Mouse (Mus musculus): ENCODE data around the gene Fgf22. TPM values are rescaled to one million over a fixed set of nuclear protein-coding genes. Genes with fewer than 3 reads are reported as not detected.

Gene Fgf22
- polyA plus RNA-seq (2016; fragmentation: Nextera tagmentation; extraction: Ambion mirVana): 0.22 and 0.38 TPM in 2 replicates

DNA sequence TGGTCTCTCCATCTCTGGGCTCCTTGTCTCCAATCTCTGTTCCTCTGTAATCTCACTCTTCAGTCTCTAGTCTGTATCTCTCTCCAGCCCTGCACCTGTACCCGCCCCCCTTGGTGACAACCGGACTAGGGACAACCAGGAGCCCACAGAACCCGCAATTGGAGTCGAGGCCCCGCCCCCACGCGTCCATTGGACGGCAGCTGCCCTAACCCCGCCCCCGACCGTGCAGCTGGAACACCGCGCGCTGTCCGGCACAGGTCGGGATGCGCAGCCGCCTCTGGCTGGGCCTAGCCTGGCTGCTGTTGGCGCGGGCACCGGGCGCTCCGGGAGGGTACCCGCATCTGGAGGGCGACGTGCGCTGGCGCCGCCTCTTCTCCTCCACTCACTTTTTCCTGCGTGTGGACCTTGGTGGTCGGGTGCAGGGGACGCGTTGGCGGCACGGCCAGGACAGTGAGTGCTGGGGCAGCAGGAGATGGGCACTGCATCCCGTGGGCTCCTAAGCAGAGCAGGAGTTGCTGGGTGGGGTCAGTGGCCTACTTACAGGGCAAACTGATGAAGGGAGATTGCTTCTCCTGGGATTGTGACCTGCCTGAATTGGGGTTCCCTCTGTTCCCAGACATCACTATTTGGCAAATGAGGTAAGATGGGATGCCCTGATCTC, at the start of gene Fgf22:
Gene Fgf22 (plus strand): TSS at position 221 of the 661 bp plus-strand sequence.
- H3K4me3 ChIP-seq: peak within 1 kb of the TSS; percentile 42
- 0 out of 2 replicates have a peak, but pooled peaks cover 10% of the 10 kb centered on the region for H3K27me3 ChIP-seq (replicated peaks)
- peak within 1 kb of the TSS; percentile 65 for H3K9ac ChIP-seq
- H3K4me1 ChIP-seq (replicated peaks): peaks cover 8% of the 10 kb centered on the region
- ATAC-seq (ENCODE audit: insufficient number of reproducible peaks, low FRiP score): peak; percentile 71; the same call in 1 of the 2 replicates
- no peaks in the 10 kb centered on the region for H3K9me3 ChIP-seq (replicated peaks)
- no peak within 1 kb of the TSS for H3K27ac ChIP-seq (ENCODE audit: poor library complexity, severe bottlenecking)
- under 1% methylated on average over 36 of the region's 36 CpGs for WGBS
- H3K4me2 ChIP-seq: peak within 1 kb of the TSS; percentile 82
- peaks cover 39% of the 10 kb centered on the region for H3K36me3 ChIP-seq

DNA sequence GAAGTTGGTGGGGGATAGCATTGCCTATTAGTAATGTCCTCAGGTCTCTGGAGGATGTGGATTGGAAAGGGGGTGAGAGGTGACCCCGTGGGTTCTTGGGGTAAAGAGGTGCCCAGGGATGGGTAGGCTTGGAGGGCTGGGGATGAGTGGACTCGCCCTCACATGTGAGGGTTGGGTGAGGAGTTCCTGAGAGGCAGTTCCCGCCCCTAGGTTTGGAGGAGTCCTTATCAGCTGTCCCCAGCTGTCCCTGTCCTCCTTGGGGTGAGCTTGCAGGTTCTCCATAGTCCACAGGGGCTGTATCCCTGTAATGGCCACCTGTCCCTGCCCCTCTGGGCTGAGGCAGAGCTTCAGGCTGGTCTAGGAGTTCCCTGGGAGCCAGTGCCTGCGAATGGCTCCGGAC, 48.9 kb upstream of the Fgf22 start:
- no peaks in the 10 kb centered on the region for H3K9me3 ChIP-seq (replicated peaks)
- peak overlapping the region; percentile 96 for H3K9ac ChIP-seq
- peak overlapping the region; percentile 86 for H3K27ac ChIP-seq (ENCODE audit: poor library complexity, severe bottlenecking)
- ATAC-seq (ENCODE audit: insufficient number of reproducible peaks, low FRiP score): peak; percentile 73
- no peaks in the 10 kb centered on the region for H3K27me3 ChIP-seq (replicated peaks)
- peaks cover 41% of the 10 kb centered on the region for H3K36me3 ChIP-seq
- H3K4me2 ChIP-seq: peak overlapping the region; percentile 98
- H3K4me1 ChIP-seq (replicated peaks): peaks cover 69% of the 10 kb centered on the region
- WGBS: 41% methylated on average over 5 of the region's 5 CpGs
- peak overlapping the region; percentile 75 for H3K4me3 ChIP-seq

- Histone ChIP-seq H3K4me3 (peak overlapping the region; percentile 75), H3K36me3 (peaks cover 47% of the 10 kb centered on the region), H3K27ac (ENCODE audit: poor library complexity, severe bottlenecking) (peak overlapping the region; percentile 86), H3K9me3 (replicated peaks) (no peaks in the 10 kb centered on the region), H3K9ac (peak overlapping the region; percentile 96), H3K27me3 (replicated peaks) (no peaks in the 10 kb centered on the region), H3K4me1 (replicated peaks) (peaks cover 65% of the 10 kb centered on the region), H3K4me2 (peak overlapping the region; percentile 98)
- ATAC-seq (ENCODE audit: insufficient number of reproducible peaks, low FRiP score): no peak
- WGBS: 62% methylated on average over 5 of the region's 5 CpGs
These were observed 48.3 kb upstream of the Fgf22 start for GRCm38 (mm10) chr10:79706406-79707094.

DNA sequence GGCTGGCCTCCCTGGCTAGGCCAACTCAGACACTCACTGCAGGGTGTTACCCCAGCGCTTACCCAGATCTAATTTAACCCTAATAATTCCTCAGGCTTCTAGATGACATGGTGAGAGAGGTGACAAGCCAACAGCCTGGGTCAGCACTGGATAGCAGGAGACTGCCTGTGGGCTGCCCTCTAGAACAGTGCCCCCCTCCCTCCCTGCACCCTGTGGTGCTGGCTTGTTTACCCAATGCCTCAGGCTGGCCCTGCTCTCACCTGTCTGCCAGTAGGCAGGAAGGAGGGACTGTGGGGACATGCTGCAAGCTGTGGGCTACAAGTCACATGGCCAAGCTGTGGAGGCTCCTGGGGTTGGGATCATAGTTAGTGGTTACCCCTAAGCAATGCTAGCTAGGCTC, 47.7 kb upstream of the Fgf22 start:
- 74% methylated on average over 1 of the region's 1 CpGs for WGBS
- peak overlapping the region; percentile 96 for H3K9ac ChIP-seq
- H3K4me2 ChIP-seq: peak overlapping the region; percentile 98
- H3K9me3 ChIP-seq (replicated peaks): no peaks in the 10 kb centered on the region
- ATAC-seq (ENCODE audit: insufficient number of reproducible peaks, low FRiP score): no peak
- no peak overlapping the region for H3K27ac ChIP-seq (ENCODE audit: poor library complexity, severe bottlenecking)
- peaks cover 53% of the 10 kb centered on the region for H3K36me3 ChIP-seq
- H3K27me3 ChIP-seq (replicated peaks): no peaks in the 10 kb centered on the region
- peaks cover 61% of the 10 kb centered on the region for H3K4me1 ChIP-seq (replicated peaks)
- peak overlapping the region; percentile 75; the same call in 1 of the 2 replicates for H3K4me3 ChIP-seq

- H3K9me3 ChIP-seq (replicated peaks): no peaks in the 10 kb centered on the region
- no peak for ATAC-seq (ENCODE audit: insufficient number of reproducible peaks, low FRiP score)
- H3K27ac ChIP-seq (ENCODE audit: poor library complexity, severe bottlenecking): no peak overlapping the region
- no peak overlapping the region for H3K4me3 ChIP-seq
- peak overlapping the region; percentile 98 for H3K4me2 ChIP-seq
- peaks cover 67% of the 10 kb centered on the region for H3K4me1 ChIP-seq (replicated peaks)
- no peak overlapping the region for H3K9ac ChIP-seq
- no peaks in the 10 kb centered on the region for H3K27me3 ChIP-seq (replicated peaks)
- 44% methylated on average over 4 of the region's 4 CpGs for WGBS
- H3K36me3 ChIP-seq: peaks cover 53% of the 10 kb centered on the region
These were observed 47.1 kb upstream of the Fgf22 start for GRCm38 (mm10) chr10:79707759-79708158.

DNA sequence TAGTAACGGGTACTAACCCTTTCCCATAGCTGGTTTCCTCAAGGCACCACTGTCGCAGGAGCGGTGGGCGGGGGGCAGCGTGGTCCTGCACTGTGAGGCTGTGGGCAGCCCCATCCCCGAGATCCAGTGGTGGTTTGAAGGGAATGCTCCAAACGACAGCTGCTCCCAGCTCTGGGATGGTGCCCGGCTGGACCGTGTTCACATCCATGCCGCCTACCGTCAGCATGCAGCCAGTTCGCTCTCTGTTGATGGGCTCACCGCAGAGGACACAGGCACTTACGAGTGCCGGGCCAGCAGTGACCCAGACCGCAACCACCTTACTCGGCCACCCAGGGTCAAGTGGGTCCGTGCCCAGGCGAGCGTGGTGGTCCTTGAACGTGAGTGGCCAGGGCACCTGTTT, 46.2 kb upstream of the Fgf22 start:
- Histone ChIP-seq H3K9me3 (replicated peaks) (no peaks in the 10 kb centered on the region), H3K4me2 (peak overlapping the region; percentile 45), H3K4me3 (peak overlapping the region; percentile 7; the same call in 1 of the 2 replicates), H3K9ac (peak overlapping the region; percentile 39), H3K36me3 (peaks cover 53% of the 10 kb centered on the region), H3K27me3 (replicated peaks) (no peaks in the 10 kb centered on the region), H3K4me1 (replicated peaks) (peaks cover 69% of the 10 kb centered on the region), H3K27ac (ENCODE audit: poor library complexity, severe bottlenecking) (peak overlapping the region; percentile 73)
- ATAC-seq (ENCODE audit: insufficient number of reproducible peaks, low FRiP score): no peak
- 70% methylated on average over 21 of the region's 21 CpGs for WGBS

DNA sequence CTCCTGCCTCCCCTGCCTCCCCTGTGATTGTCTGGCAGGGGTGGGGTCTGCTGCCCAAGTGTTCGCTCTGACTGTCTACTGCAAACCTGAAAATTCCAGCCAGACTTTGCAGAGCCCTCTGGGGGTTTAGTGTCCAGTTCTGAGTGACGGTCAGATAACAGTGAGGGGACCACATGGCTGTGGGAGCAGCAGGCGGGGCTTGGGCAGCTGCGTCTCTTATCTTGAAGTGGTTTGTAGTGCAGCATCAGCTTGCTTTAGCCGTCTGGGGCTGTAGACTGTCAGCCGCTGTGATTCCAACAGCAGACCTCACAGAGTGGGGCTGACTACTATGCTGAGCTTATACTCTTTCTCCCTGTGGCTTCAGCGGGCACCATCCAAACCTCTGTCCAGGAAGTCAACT, 45.6 kb upstream of the Fgf22 start:
- Histone ChIP-seq H3K9me3 (replicated peaks) (no peaks in the 10 kb centered on the region), H3K27me3 (replicated peaks) (peaks cover 5% of the 10 kb centered on the region; the same call in 1 of the 2 replicates), H3K4me3 (peak overlapping the region; percentile 7; the same call in 1 of the 2 replicates), H3K27ac (ENCODE audit: poor library complexity, severe bottlenecking) (peak overlapping the region; percentile 73), H3K36me3 (peaks cover 53% of the 10 kb centered on the region), H3K9ac (0 out of 2 replicates have a peak overlapping the region, but pooled peaks have one; percentile 2), H3K4me2 (peak overlapping the region; percentile 45), H3K4me1 (replicated peaks) (peaks cover 69% of the 10 kb centered on the region)
- ATAC-seq (ENCODE audit: insufficient number of reproducible peaks, low FRiP score): peak; percentile 22; the same call in 1 of the 2 replicates
- 16% methylated on average over 7 of the region's 7 CpGs for WGBS

DNA sequence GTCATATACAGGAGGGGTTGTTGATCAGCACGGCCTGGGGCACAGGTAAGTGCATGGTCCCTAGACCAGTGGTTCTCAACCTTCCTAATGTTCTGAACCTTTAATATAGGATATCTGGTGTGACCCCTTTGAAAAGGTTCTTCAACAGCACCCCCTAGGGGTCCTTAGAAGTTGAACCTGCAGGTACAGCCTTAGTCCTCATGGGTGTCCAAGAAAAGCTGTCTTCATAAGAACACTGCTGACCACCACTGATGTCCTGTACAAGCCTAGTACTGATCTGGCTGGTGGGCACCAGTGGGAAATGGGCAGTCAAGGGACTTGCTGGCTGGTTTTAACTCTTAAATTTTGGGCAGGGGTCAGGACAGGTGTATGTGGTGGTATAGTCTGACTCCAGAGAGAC, 42.8 kb upstream of the Fgf22 start:
- H3K4me3 ChIP-seq: no peak overlapping the region
- H3K4me2 ChIP-seq: no peak overlapping the region
- H3K27ac ChIP-seq (ENCODE audit: poor library complexity, severe bottlenecking): no peak overlapping the region
- peaks cover 31% of the 10 kb centered on the region for H3K27me3 ChIP-seq (replicated peaks)
- peaks cover 45% of the 10 kb centered on the region for H3K36me3 ChIP-seq
- no peak for ATAC-seq (ENCODE audit: insufficient number of reproducible peaks, low FRiP score)
- WGBS: 82% methylated on average over 1 of the region's 1 CpGs
- H3K9me3 ChIP-seq (replicated peaks): no peaks in the 10 kb centered on the region
- H3K9ac ChIP-seq: no peak overlapping the region
- H3K4me1 ChIP-seq (replicated peaks): peaks cover 57% of the 10 kb centered on the region

GRCm38 (mm10) chr10:79712499-79713126, 42.3 kb upstream of the Fgf22 start:
- peaks cover 40% of the 10 kb centered on the region for H3K36me3 ChIP-seq
- peak; percentile 76 for ATAC-seq (ENCODE audit: insufficient number of reproducible peaks, low FRiP score)
- no peaks in the 10 kb centered on the region for H3K9me3 ChIP-seq (replicated peaks)
- H3K4me3 ChIP-seq: no peak overlapping the region
- no peak overlapping the region for H3K9ac ChIP-seq
- H3K27me3 ChIP-seq (replicated peaks): peaks cover 37% of the 10 kb centered on the region
- H3K4me2 ChIP-seq: no peak overlapping the region
- no peak overlapping the region for H3K27ac ChIP-seq (ENCODE audit: poor library complexity, severe bottlenecking)
- H3K4me1 ChIP-seq (replicated peaks): peaks cover 57% of the 10 kb centered on the region
- 14% methylated on average over 4 of the region's 6 CpGs for whole genome bisulfite sequencing

- Histone ChIP-seq H3K4me3 (no peak overlapping the region), H3K36me3 (peaks cover 39% of the 10 kb centered on the region), H3K27me3 (replicated peaks) (peaks cover 43% of the 10 kb centered on the region), H3K4me1 (replicated peaks) (peaks cover 54% of the 10 kb centered on the region), H3K9me3 (replicated peaks) (no peaks in the 10 kb centered on the region), H3K27ac (ENCODE audit: poor library complexity, severe bottlenecking) (no peak overlapping the region), H3K9ac (no peak overlapping the region), H3K4me2 (no peak overlapping the region)
- ATAC-seq (ENCODE audit: insufficient number of reproducible peaks, low FRiP score): no peak
- 37% methylated on average over 1 of the region's 1 CpGs for WGBS
These were observed 41.7 kb upstream of the Fgf22 start for GRCm38 (mm10) chr10:79713163-79713562.

- Histone ChIP-seq H3K9me3 (replicated peaks) (no peaks in the 10 kb centered on the region), H3K27me3 (replicated peaks) (peaks cover 61% of the 10 kb centered on the region), H3K27ac (ENCODE audit: poor library complexity, severe bottlenecking) (no peak overlapping the region), H3K4me3 (no peak overlapping the region), H3K4me2 (no peak overlapping the region), H3K9ac (no peak overlapping the region), H3K4me1 (replicated peaks) (peaks cover 35% of the 10 kb centered on the region), H3K36me3 (peaks cover 22% of the 10 kb centered on the region)
- ATAC-seq (ENCODE audit: insufficient number of reproducible peaks, low FRiP score): no peak
- 69% methylated on average over 4 of the region's 4 CpGs for WGBS
These were observed 39.9 kb upstream of the Fgf22 start for GRCm38 (mm10) chr10:79714996-79715395.

All from heart, embryonic 12.5 days (tissue).